Mouse (Mus musculus) ZHBTc4 (cell line): ENCODE results near the gene Tat.

Experiments
- DNase-seq: peaks from one replicate; pipeline ENCODE4 v3.0.0-alpha.2; 2011; ENCODE audit warnings: low read depth, low spot score

The Tat gene

DNA sequence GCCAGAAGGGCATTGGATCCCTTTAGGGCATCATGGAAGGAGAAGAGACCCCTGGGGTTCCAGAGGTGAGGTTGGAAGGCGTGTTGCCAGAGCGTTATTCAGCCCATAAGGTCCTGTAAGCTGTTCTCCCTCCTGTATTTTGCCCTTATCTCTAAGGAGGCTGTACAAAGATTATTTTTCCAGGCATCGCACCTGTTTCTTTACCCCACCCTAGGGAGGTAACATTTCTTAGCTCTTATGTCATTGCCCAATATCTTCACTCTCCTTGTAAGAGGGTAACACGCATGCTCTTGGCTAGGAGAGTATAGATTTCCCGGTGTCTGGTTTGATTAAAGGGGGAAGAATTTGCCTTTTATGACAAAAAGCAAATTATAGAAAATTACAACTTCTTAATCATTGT, 49.4 kb downstream of the Tat start, which contains the start of gene Chst4:
Gene Chst4 (minus strand): TSS at position 82 of the 400 bp plus-strand sequence.
- no peak for DNase-seq

DNA sequence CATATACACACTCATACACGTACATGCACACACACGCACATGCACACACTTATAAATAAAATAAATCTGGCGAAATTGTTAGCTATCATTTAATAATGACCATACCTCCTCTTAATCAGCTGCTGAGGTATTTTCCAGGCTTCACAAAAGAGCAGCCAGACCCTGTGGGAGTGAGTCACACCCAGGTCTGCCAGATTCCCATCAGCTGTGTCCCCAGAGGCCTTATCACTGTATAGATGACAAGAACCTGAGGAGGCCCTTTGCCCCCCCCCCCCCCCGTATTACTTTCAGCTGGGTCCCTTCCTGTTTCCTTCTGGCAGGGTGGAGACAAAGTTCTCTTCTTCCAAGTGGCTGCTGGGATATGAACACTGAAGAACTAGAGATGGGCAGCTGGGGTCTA, 50.3 kb downstream of the Tat start:
- DNase-seq: no peak
